Mouse (Mus musculus) spleen, postnatal 10 days (tissue): ENCODE results near the gene Zfp213.

ENCODE experiments used
- DNase-seq, 2 experiments: peaks; one replicate each; pipeline ENCODE4 v3.0.0; 2021 to 2022; ENCODE audit warnings: low spot score in 2 of 2

Gene Zfp213

GRCm38 (mm10) chr17:23574130-23574529, 10.1 kb upstream of the Zfp213 start:
- no peak for DNase-seq

GRCm38 (mm10) chr17:23572059-23572458, 8.0 kb upstream of the Zfp213 start:
- peak in 1 of 2 experiments; percentile 42 for DNase-seq

GRCm38 (mm10) chr17:23571084-23571483, 7.0 kb upstream of the Zfp213 start:
- no peak for DNase-seq

GRCm38 (mm10) chr17:23570017-23570416, 6.0 kb upstream of the Zfp213 start:
- DNase-seq, result peak in 1 of 2 experiments; percentile 54

- DNase-seq, result no peak
These were observed 4.3 kb upstream of the Zfp213 start for GRCm38 (mm10) chr17:23568370-23568769.

- no peak for DNase-seq
These were observed 2.7 kb upstream of the Zfp213 start for GRCm38 (mm10) chr17:23566787-23567186.

GRCm38 (mm10) chr17:23564368-23564715, 304 bp upstream of the Zfp213 start:
- no peak for DNase-seq

- peak in 1 of 2 experiments; percentile 79 for DNase-seq
These were observed 4.3 kb downstream of the Zfp213 start for GRCm38 (mm10) chr17:23559767-23560166.

- DNase-seq, result no peak
These were observed 8.7 kb downstream of the Zfp213 start for GRCm38 (mm10) chr17:23555243-23555916.

- no peak for DNase-seq
These were observed 9.7 kb downstream of the Zfp213 start for GRCm38 (mm10) chr17:23554321-23554720.

GRCm38 (mm10) chr17:23553634-23554120, 10.4 kb downstream of the Zfp213 start:
- DNase-seq, result no peak

GRCm38 (mm10) chr17:23552896-23553633, 11.0 kb downstream of the Zfp213 start:
- DNase-seq, result no peak

GRCm38 (mm10) chr17:23551963-23552362, 12.1 kb downstream of the Zfp213 start:
- no peak for DNase-seq

- DNase-seq, result no peak
These were observed 12.6 kb downstream of the Zfp213 start for GRCm38 (mm10) chr17:23551416-23551815.

- no peak for DNase-seq
These were observed 13.2 kb downstream of the Zfp213 start for GRCm38 (mm10) chr17:23550856-23551255.

- DNase-seq, result peak; percentile 91 to 95
These were observed 13.7 kb downstream of the Zfp213 start for GRCm38 (mm10) chr17:23550188-23550791.

GRCm38 (mm10) chr17:23549441-23549840, 14.6 kb downstream of the Zfp213 start:
- peak in 1 of 2 experiments; percentile 8 for DNase-seq

- peak; percentile 85 to 88 for DNase-seq
These were observed 15.4 kb downstream of the Zfp213 start for GRCm38 (mm10) chr17:23548615-23549014.

- no peak for DNase-seq
These were observed 16.2 kb downstream of the Zfp213 start for GRCm38 (mm10) chr17:23547681-23548443.

GRCm38 (mm10) chr17:23546702-23547505, 17.1 kb downstream of the Zfp213 start:
- DNase-seq, result peak; percentile 81

GRCm38 (mm10) chr17:23546333-23546701, 17.7 kb downstream of the Zfp213 start:
- peak; percentile 75 to 78 for DNase-seq
